Mouse (Mus musculus) colon, adult 2 months (tissue): Measurements from ENCODE around the gene Gbp2b. TPM values are rescaled to one million over a fixed set of nuclear protein-coding genes. Genes with fewer than 3 reads are reported as not detected.

Source experiments
- polyA plus RNA-seq: library from polyadenylated mRNA; depleted of rRNA; stranded (reverse); fragments of >200 nt; gene quantifications from 2 replicates; pipeline ENCODE4 v1.2.3, GENCODE M21; 2012; rRNA removed

Gene Gbp2b
- polyA plus RNA-seq: 0.31 TPM in 2 replicates

DNA sequence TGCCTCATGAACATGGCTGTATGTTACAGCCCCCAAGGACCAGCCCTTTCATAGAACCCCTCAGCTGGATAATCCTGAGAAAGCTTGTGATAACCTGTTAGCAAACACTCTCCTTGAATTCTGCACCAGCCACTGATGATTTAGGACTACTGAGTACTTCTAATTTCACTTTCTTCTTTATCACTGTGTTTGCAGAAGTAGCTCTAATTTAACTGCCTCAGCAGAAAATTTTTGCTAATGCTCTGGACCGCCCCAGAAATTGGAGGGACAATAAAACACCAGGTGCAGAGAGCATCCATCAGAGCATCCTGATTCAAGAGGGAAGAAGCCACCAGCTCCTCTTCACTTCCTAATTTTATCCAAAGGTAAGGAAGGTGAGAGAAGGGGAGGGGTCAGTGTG, at the start of gene Gbp2b:
Gene Gbp2b (plus strand): TSS at position 301 of the 400 bp plus-strand sequence.

DNA sequence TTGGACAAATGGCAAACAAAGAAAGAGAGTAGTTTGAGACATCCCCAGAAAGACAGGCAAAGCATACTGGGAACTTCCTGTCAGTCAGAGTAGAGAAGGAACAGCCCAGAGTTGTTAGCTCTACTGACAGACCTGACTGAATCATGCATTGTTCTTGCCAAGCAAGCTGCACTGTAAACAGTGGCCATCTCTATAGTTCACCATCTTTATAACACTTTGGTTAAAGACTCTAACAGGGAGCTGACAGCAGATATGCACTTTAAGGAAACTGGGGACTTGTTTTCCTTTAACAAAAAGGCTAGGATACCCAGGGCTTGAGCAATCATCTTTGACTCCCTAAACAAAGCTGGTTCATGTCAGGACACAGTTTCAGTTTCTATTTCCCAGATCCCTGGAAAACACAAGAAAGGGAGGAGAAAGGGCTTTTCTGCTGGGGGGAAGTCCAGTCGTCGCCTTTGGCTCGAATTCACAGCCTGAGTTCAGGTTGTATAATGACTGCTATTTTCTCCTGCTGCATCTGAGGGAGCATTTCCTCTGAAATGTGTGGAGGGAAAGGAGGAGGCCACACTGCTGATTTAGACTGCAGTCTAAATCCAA, 34.9 kb upstream of the Gbp2b start, which contains the start of gene Gbp3:
Gene Gbp3 (plus strand): TSS at position 395 of the 597 bp plus-strand sequence.

DNA sequence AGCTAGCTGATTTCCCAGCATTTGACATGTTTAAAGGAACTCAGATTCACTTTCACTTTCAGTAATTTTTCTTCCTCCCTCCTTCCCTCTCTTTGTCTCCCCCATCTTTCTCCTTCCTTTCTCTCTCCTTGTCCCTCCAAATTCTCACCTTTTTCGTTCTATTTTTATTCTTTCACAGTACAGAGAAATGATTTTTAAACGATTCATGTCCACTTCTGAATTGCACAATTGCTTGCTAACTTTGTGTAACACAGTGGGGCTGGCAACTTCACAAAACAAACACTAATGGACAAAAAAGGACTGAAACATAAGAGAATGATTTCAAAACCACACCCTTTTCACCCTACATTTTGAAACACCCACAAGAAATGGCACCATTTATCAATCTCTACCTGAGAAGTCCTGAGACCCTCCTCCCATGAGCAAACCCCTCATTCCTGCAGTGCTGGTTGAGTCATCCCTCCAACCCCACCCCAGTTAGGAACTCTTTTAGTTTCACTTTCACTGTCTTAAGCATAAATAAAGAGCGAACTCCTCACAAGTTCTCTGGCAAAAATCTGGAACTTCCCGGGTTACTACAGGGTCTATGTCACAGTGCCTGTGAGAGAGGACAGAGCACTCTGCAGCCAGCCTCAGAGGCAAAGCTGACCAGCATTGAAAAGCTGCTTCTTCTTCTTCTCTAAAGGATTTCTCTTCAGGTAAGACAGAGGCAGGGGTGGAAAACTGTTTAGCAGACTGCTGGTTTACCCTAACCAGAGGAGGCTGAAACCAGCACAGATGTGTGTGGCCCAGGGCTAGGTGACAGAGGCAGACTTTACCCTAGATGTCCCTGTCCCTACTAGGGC, 25.7 kb downstream of the Gbp2b start, which contains the start of gene Gbp2:
Gene Gbp2 (plus strand): TSS at position 492 of the 845 bp plus-strand sequence.

Other genes with a start within 250 kb of the Gbp2b start
- gene Pdlim5, start 199.2 kb upstream of the Gbp2b start, polyA plus RNA-seq: 60.3 and 62.3 TPM in 2 replicates
- gene Gbp5, start 100.9 kb upstream of the Gbp2b start, polyA plus RNA-seq: 0.46 and 0.56 TPM in 2 replicates
- gene Gbp7, start 64.5 kb upstream of the Gbp2b start, polyA plus RNA-seq: 1.3 and 1.5 TPM in 2 replicates
- gene Gbp3, start 34.8 kb upstream of the Gbp2b start, polyA plus RNA-seq: 7.1 and 7.6 TPM in 2 replicates
- gene Gbp2, start 25.8 kb downstream of the Gbp2b start, polyA plus RNA-seq: 8.0 and 8.2 TPM in 2 replicates
- gene Kyat3, start 106.2 kb downstream of the Gbp2b start, polyA plus RNA-seq: 1.1 and 1.2 TPM in 2 replicates
- gene Gtf2b, start 170.2 kb downstream of the Gbp2b start, polyA plus RNA-seq: 10.6 and 13.9 TPM in 2 replicates